ENCODE assay signal across 9 mouse cellular contexts in the genomic region with DNA sequence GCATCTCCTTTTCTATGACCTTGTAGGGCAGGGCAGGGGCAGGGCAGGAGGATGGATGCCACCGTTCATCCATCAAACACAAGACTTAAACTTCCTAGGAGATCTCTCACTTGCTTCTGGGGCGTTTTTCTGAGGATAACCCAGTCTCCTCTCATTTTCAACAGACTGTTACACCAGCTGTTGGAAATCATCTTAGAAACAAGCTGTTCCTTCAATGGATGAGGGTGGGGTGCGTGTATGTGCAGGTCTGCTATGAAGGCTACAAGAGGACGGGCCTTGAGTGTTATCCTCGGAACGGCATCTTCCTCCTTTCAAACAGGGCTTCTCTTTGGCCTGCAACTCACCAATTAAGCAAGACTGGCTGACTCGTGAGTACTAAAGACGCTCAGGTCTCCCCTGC. TPM values are rescaled to one million over a fixed set of nuclear protein-coding genes. Genes with fewer than 3 reads are reported as not detected.
DNase-seq lines count a peak whose midpoint lies in the region; ATAC-seq and TF ChIP-seq lines count a peak whose summit lies in the region.
"Had no signal": no experiment of that assay in that cellular context is flagged by ENCODE, and none has a peak within 500 bp of the region (broad histone marks: within the 10 kb centered on the region; RNA-seq: fewer than 3 reads in every experiment).

No protein-coding gene starts in this region.

- TF ChIP-seq CTCF in liver, postnatal 0 days (IDR thresholded peaks at IDR 0.05; ENCODE audit: low read depth), result no peak

- H3K4me3 ChIP-seq in heart, embryonic 16.5 days (ENCODE audit: low read length), result no peak overlapping the region
- H3K4me3 ChIP-seq in ES-E14 (ENCODE audit: insufficient read depth in 1 of 2, low read depth in 1 of 2, low read length in 2 of 2, poor library complexity in 1 of 2, severe bottlenecking in 1 of 2), result no peak overlapping the region
- no peak overlapping the region for H3K4me3 ChIP-seq in embryonic facial prominence, embryonic 15.5 days (replicated peaks)
- no peak overlapping the region for H3K4me3 ChIP-seq in liver, postnatal 0 days (ENCODE audit: low read depth, low read length)

- 79% methylated on average over 8 of the region's 8 CpGs for WGBS in heart, embryonic 16.5 days
- 71% methylated on average over 8 of the region's 8 CpGs for WGBS in embryonic facial prominence, embryonic 15.5 days
- 65% methylated on average over 8 of the region's 8 CpGs for WGBS in liver, postnatal 0 days (ENCODE audit: insufficient replicate concordance)

- H3K4me2 ChIP-seq in heart, embryonic 16.5 days (ENCODE audit: low read depth, low read length), result no peak overlapping the region
- no peak overlapping the region for H3K4me2 ChIP-seq in embryonic facial prominence, embryonic 15.5 days (replicated peaks)
- H3K4me2 ChIP-seq in liver, postnatal 0 days (ENCODE audit: low read depth, low read length), result no peak overlapping the region

- no peak for ATAC-seq in heart, embryonic 16.5 days (replicated peaks; ENCODE audit: extremely low read depth, insufficient read depth, low FRiP score)
- ATAC-seq in embryonic facial prominence, embryonic 15.5 days (ENCODE audit: insufficient number of reproducible peaks, low FRiP score, low TSS enrichment, low read depth), result no peak
- no peak for ATAC-seq in liver, postnatal 0 days

- DNase-seq in heart, postnatal 4 days, result no peak
- no peak for DNase-seq in ES-E14 (ENCODE audit: low read depth, low spot score)
- no peak for DNase-seq in liver, postnatal 0 days
- no peak for DNase-seq in right cerebral cortex, postnatal 14 days
- DNase-seq in adrenal gland, postnatal 4 days (ENCODE audit: low spot score in 2 of 2), result no peak
- DNase-seq in retina, postnatal 1 day, result no peak

- no peaks in the 10 kb centered on the region for H3K36me3 ChIP-seq in heart, embryonic 16.5 days (ENCODE audit: control insufficient read depth, insufficient read depth)
- peaks cover 2% of the 10 kb centered on the region; the same call in 1 of the 2 replicates for H3K36me3 ChIP-seq in ES-E14 (ENCODE audit: control insufficient read depth, insufficient read depth, low read length, poor library complexity, severe bottlenecking)
- H3K36me3 ChIP-seq in embryonic facial prominence, embryonic 15.5 days, result 0 out of 2 replicates have a peak, but pooled peaks cover 3% of the 10 kb centered on the region
- peaks cover 7% of the 10 kb centered on the region for H3K36me3 ChIP-seq in liver, postnatal 0 days (replicated peaks; ENCODE audit: insufficient read depth, low read length)
- H3K36me3 ChIP-seq: G1E had no signal

- no peaks in the 10 kb centered on the region for H3K9me3 ChIP-seq in heart, embryonic 16.5 days (replicated peaks; ENCODE audit: control insufficient read depth, low read length)
- no peaks in the 10 kb centered on the region for H3K9me3 ChIP-seq in ES-E14 (ENCODE audit: control insufficient read depth, insufficient read depth, low read depth, low read length)
- no peaks in the 10 kb centered on the region for H3K9me3 ChIP-seq in embryonic facial prominence, embryonic 15.5 days (replicated peaks)
- H3K9me3 ChIP-seq in liver, postnatal 0 days (ENCODE audit: low read length), result no peaks in the 10 kb centered on the region
- H3K9me3 ChIP-seq: G1E had no signal

- no peak for TF ChIP-seq EP300 in liver, postnatal 0 days (IDR thresholded peaks at IDR 0.05; ENCODE audit: low read depth)

- H3K27me3 ChIP-seq in heart, embryonic 16.5 days (ENCODE audit: control insufficient read depth, insufficient read depth, low read length), result no peaks in the 10 kb centered on the region
- peaks cover 4% of the 10 kb centered on the region for H3K27me3 ChIP-seq in embryonic facial prominence, embryonic 15.5 days
- H3K27me3 ChIP-seq in liver, postnatal 0 days (ENCODE audit: insufficient read depth, low read length), result no peaks in the 10 kb centered on the region

- in situ Hi-C loops in ES-E14 (cut with MboI; ENCODE audit: low sequenced_read_pairs in 2 of 2, unreplicated experiment in 2 of 2), result no loop called here

- no peak overlapping the region for H3K9ac ChIP-seq in heart, embryonic 16.5 days (ENCODE audit: low read length)
- peak overlapping the region; percentile 4; the same call in 1 of the 2 replicates for H3K9ac ChIP-seq in ES-E14 (ENCODE audit: insufficient read depth, low read depth, low read length, poor library complexity, severe bottlenecking)
- no peak overlapping the region for H3K9ac ChIP-seq in embryonic facial prominence, embryonic 15.5 days
- H3K9ac ChIP-seq in liver, postnatal 0 days (replicated peaks), result 0 out of 2 replicates have a peak overlapping the region, but pooled peaks have one; percentile 13

- H3K4me1 ChIP-seq in heart, embryonic 16.5 days (ENCODE audit: control insufficient read depth, insufficient read depth, low read length), result peaks cover 37% of the 10 kb centered on the region
- peaks cover 15 to 31% of the 10 kb centered on the region in 2 experiments for H3K4me1 ChIP-seq in ES-E14 (ENCODE audit: control insufficient read depth in 2 of 2, insufficient read depth in 2 of 2, low read length in 2 of 2, poor library complexity in 1 of 2)
- peaks cover 43% of the 10 kb centered on the region for H3K4me1 ChIP-seq in embryonic facial prominence, embryonic 15.5 days
- H3K4me1 ChIP-seq in liver, postnatal 0 days (ENCODE audit: insufficient read depth), result peaks cover 46% of the 10 kb centered on the region

- peak overlapping the region; percentile 58; the same call in 1 of the 2 replicates for H3K27ac ChIP-seq in heart, embryonic 16.5 days (ENCODE audit: low read length)
- no peak overlapping the region for H3K27ac ChIP-seq in ES-E14 (ENCODE audit: insufficient read depth, low read depth, low read length, poor library complexity, severe bottlenecking)
- H3K27ac ChIP-seq in embryonic facial prominence, embryonic 15.5 days (replicated peaks), result peak overlapping the region; percentile 34; the same call in 1 of the 2 replicates
- H3K27ac ChIP-seq in liver, postnatal 0 days (ENCODE audit: low read depth), result peak overlapping the region; percentile 45; the same call in 1 of the 2 replicates

TF ChIP-seq in ES-E14, 5 proteins besides CTCF, POLR2A, EP300 and RAD21:
- TF ChIP-seq HCFC1 (IDR thresholded peaks at IDR 0.05; ENCODE audit: borderline replicate concordance, insufficient read depth, low read length) (no peak), ZNF384 (IDR thresholded peaks at IDR 0.05; ENCODE audit: low read depth, low read length) (no peak), ZC3H11A (IDR thresholded peaks at IDR 0.05; ENCODE audit: borderline replicate concordance, low read depth, low read length) (no peak), MAFK (IDR thresholded peaks at IDR 0.05; ENCODE audit: insufficient read depth, low read depth, low read length) (no peak), CHD2 (IDR thresholded peaks at IDR 0.05; ENCODE audit: low read depth, low read length) (no peak)

RNA-seq across cellular contexts. Expression of gene B4galt5, which starts 34.5 kb away (rescaled TPM):
- polyA plus RNA-seq in heart, embryonic 16.5 days (2015; fragmentation: Nextera tagmentation; extraction: Ambion mirVana), result 8.1 and 8.3 TPM in 2 replicates
- 10 to 100 TPM; 30.3 to 33.9 TPM for total RNA-seq in heart, postnatal 4 days (2021)
- total RNA-seq in ES-E14 (2012; rRNA removed), result 40.5 and 61.7 TPM in 2 replicates
- 11.5 and 14.8 TPM in 2 replicates for polyA plus RNA-seq in embryonic facial prominence, embryonic 15.5 days (2015; fragmentation: Nextera tagmentation; extraction: Ambion mirVana)
- 3.2 and 4.2 TPM in 2 replicates for polyA plus RNA-seq in liver, postnatal 0 days (2015; fragmentation: Nextera tagmentation; extraction: Ambion mirVana)
- 100 to 1,000 TPM in 1 of 2 experiments, 10 to 100 TPM in 1; 86.1 to 102 TPM for total RNA-seq in adrenal gland, postnatal 4 days (2021)

Comparison
In these comparisons a context has a peak if more than half of its experiments do, and no peak if none do; other contexts are left out.
1. H3K9ac ChIP-seq: peak in ES-E14 (single experiment) and liver, postnatal 0 days (single experiment); none in heart, embryonic 16.5 days (single experiment) and embryonic facial prominence, embryonic 15.5 days (single experiment).